Comparison of ENCODE assay signal across 8 mouse cellular contexts in the genomic region with DNA sequence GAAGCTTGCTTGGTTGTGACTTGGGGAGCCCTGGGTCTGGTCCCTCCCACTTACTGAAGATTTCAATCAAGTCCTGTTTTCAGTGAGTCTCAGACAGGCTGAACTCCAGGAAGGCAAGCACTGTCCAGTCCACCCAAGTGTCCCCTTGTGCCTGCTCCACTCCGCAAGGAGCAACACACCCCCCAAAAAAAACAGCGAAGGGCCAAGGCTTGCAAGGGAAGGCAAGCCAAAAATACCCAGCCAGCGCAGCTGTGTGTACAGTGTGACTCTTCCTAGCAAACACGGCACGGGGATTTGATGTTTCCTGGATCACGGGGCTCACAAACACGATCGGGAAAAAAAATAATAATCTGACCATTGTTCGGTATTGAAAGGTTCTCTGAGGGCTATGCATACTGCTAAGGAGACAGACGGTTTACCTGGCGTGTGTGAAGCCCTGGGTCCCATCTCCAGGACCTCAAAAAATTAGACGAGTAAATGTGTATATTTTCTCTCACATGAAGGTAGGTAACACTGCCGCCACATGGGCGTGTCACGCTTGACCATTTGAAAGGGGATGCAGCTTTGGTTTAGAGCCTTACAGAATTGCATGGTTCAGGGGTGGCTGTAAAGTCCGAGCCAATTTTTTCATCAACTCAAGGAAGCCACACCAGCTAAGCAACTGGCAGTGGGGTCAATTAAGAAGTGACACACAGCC. TPM values are rescaled to one million over a fixed set of nuclear protein-coding genes. Genes with fewer than 3 reads are reported as not detected.
DNase-seq lines count a peak whose midpoint lies in the region; ATAC-seq and TF ChIP-seq lines count a peak whose summit lies in the region.

No protein-coding gene starts in this region.

- peak overlapping the region; percentile 79; the same call in 1 of the 2 replicates for H3K9ac ChIP-seq in neural tube, embryonic 14.5 days (replicated peaks; ENCODE audit: low read depth, low read length)

- 45% methylated on average over 16 of the region's 16 CpGs for WGBS in spleen, adult 2 months
- WGBS in neural tube, embryonic 14.5 days: 63% methylated on average over 16 of the region's 16 CpGs

- H3K4me1 ChIP-seq in spleen, adult 2 months (ENCODE audit: control insufficient read depth, insufficient read depth, insufficient read length): no peaks in the 10 kb centered on the region; the same call in 1 of the 2 replicates
- peaks cover 8% of the 10 kb centered on the region; the same call in 1 of the 2 replicates for H3K4me1 ChIP-seq in neural tube, embryonic 14.5 days (ENCODE audit: control insufficient read depth, insufficient read depth, low read length)

- DNase-seq in cerebellum, adult 11 months: peak; percentile 40
- no peak for DNase-seq in spleen, adult 2 months (ENCODE audit: low read depth in 1 of 2, low spot score in 2 of 2)
- DNase-seq in spleen, postnatal 36 days (ENCODE audit: low spot score in 2 of 2): no peak
- DNase-seq in kidney, postnatal 36 days: peak; percentile 14 to 44
- DNase-seq in adipocyte (ENCODE audit: low spot score): no peak
- no peak for DNase-seq in right cerebral cortex, postnatal 25 days

- no peaks in the 10 kb centered on the region; the same call in 1 of the 2 replicates for H3K27me3 ChIP-seq in spleen, adult 2 months (ENCODE audit: control insufficient read depth, insufficient read depth, low read length)
- no peaks in the 10 kb centered on the region for H3K27me3 ChIP-seq in neural tube, embryonic 14.5 days (ENCODE audit: control insufficient read depth, insufficient read depth, low read length)

- H3K27ac ChIP-seq in spleen, adult 2 months (ENCODE audit: insufficient read depth, low read length): peak overlapping the region; percentile 43
- no peak overlapping the region for H3K27ac ChIP-seq in neural tube, embryonic 14.5 days (ENCODE audit: low read depth, low read length)

- no peak for ATAC-seq in cerebellum, adult (ENCODE audit: insufficient number of reproducible peaks, low FRiP score, low TSS enrichment)
- no peak; the same call in 1 of the 2 replicates for ATAC-seq in neural tube, embryonic 14.5 days (ENCODE audit: low read depth)

- H3K4me3 ChIP-seq in spleen, adult 2 months (ENCODE audit: extremely low read depth, insufficient read depth, insufficient read length): peak overlapping the region; percentile 60; the same call in 1 of the 2 replicates
- peak overlapping the region; percentile 54 for H3K4me3 ChIP-seq in neural tube, embryonic 14.5 days (ENCODE audit: low read depth, low read length)

- no peaks in the 10 kb centered on the region for H3K36me3 ChIP-seq in spleen, adult 2 months (ENCODE audit: control insufficient read depth, insufficient read depth, low read length)
- H3K36me3 ChIP-seq in neural tube, embryonic 14.5 days (ENCODE audit: control insufficient read depth, insufficient read depth, low read length): no peaks in the 10 kb centered on the region

- no peak for TF ChIP-seq POLR2A in spleen, adult 2 months (IDR thresholded peaks at IDR 0.05; ENCODE audit: low read depth, low read length)

- TF ChIP-seq CTCF in spleen, adult 2 months (IDR thresholded peaks at IDR 0.05; ENCODE audit: extremely low read depth, insufficient read depth, insufficient read length, insufficient replicate concordance): no peak

- peak overlapping the region; percentile 62 for H3K4me2 ChIP-seq in neural tube, embryonic 14.5 days (ENCODE audit: low read depth, low read length)

- no peaks in the 10 kb centered on the region for H3K9me3 ChIP-seq in neural tube, embryonic 14.5 days (ENCODE audit: control insufficient read depth, low read length)

RNA-seq across cellular contexts. Expression of a gene that starts 1.3 kb away (rescaled TPM):
- 20.7 and 23.1 TPM in 2 replicates for polyA plus RNA-seq in spleen, adult 2 months (2012; rRNA removed)
- 17.4 and 26.6 TPM in 2 replicates for polyA plus RNA-seq in neural tube, embryonic 14.5 days (2014; fragmentation: Nextera tagmentation; extraction: Ambion mirVana)

RNA-seq across cellular contexts. Expression of a gene that starts 55.7 kb away (rescaled TPM):
- not detected in 2 replicates for polyA plus RNA-seq in spleen, adult 2 months (2012; rRNA removed)
- not detected in 2 replicates for polyA plus RNA-seq in neural tube, embryonic 14.5 days (2014; fragmentation: Nextera tagmentation; extraction: Ambion mirVana)

Comparison
In these comparisons a context has a peak if more than half of its experiments do, and no peak if none do; other contexts are left out.
1. DNase-seq: peak in cerebellum, adult 11 months (single experiment) and kidney, postnatal 36 days (2 of 2); none in spleen, adult 2 months (0 of 2), spleen, postnatal 36 days (0 of 2), adipocyte (single experiment) and right cerebral cortex, postnatal 25 days (single experiment).